Mouse (Mus musculus): ENCODE measurements around the gene Ranbp3l.

DNA sequence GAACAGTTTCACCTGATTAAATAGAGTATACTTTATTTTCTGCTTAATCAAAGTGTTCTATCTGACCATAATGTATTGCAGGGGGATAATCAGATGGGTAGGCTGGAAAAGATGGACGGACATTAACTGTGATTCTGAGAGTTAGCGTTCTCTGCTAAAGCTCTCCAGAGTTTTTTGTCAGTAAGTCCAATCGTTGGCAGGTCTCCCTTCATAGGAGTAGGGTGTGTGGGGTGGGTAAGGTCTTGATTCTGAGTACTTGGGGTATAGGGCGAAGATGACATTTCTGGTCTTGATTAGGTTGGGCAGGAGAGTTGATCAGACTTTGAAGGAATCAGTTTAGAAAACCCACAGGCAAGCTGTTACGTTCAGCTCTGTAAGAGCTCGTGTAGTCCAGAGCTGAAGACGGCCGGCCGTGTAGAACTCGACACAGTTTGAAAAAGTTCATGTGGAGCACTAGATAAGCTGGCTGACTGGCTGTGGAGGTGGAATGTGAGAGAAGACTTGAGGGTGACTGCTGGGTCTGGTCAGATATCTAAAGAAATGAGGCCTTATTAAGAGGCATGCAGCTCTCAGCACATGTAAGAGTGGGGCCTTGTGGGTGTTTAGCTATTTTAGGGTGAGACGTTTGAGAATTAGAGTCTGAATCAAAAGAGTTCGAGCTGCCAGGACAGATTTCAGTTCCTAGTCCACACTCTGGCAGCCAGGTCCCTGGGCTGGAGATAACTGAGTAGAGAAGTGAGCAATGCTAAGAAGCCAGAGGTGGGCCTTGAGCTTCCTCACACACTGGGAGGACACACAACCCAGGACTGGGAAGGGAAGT lies 110.9 kb downstream of the Ranbp3l start:
- TF ChIP-seq CTCF (IDR thresholded peaks at IDR 0.05; ENCODE audit: low read depth) (no peak), EP300 (optimal IDR thresholded peaks at IDR 0.05) (no peak)
